Mouse (Mus musculus): ENCODE measurements at regions not wholly inside any gene's neighbourhood (a gene's known extent, or its start where the extent isn't known, plus 50 kb on each side); places are given as distances from the start of the nearest gene placed in this dataset.

GRCm38 (mm10) chr16:30172136-30172731, 95.1 kb downstream of the Cpn2 start:
- TF ChIP-seq POLR2A (IDR thresholded peaks at IDR 0.05; ENCODE audit: low read depth, low read length) (no peak), CTCF (IDR thresholded peaks at IDR 0.05; ENCODE audit: extremely low read depth, insufficient read depth, insufficient read length, insufficient replicate concordance) (no peak)
- no peak for DNase-seq (ENCODE audit: low read depth in 1 of 2, low spot score in 2 of 2)
- 54% methylated on average over 13 of the region's 13 CpGs for WGBS
- no peak overlapping the region for H3K27ac ChIP-seq (ENCODE audit: insufficient read depth, low read length)
- no peak overlapping the region for H3K4me3 ChIP-seq (ENCODE audit: extremely low read depth, insufficient read depth, insufficient read length)
- H3K4me1 ChIP-seq (ENCODE audit: control insufficient read depth, insufficient read depth, insufficient read length): peaks cover 17% of the 10 kb centered on the region; the same call in 1 of the 2 replicates
- H3K27me3 ChIP-seq (ENCODE audit: control insufficient read depth, insufficient read depth, low read length): no peaks in the 10 kb centered on the region
- H3K36me3 ChIP-seq (ENCODE audit: control insufficient read depth, insufficient read depth, low read length): no peaks in the 10 kb centered on the region

- H3K27ac ChIP-seq (ENCODE audit: insufficient read depth, low read length): no peak overlapping the region
- H3K4me3 ChIP-seq (ENCODE audit: extremely low read depth, insufficient read depth, insufficient read length): no peak overlapping the region
- peaks cover 17% of the 10 kb centered on the region; the same call in 1 of the 2 replicates for H3K4me1 ChIP-seq (ENCODE audit: control insufficient read depth, insufficient read depth, insufficient read length)
- no peaks in the 10 kb centered on the region for H3K27me3 ChIP-seq (ENCODE audit: control insufficient read depth, insufficient read depth, low read length)
- H3K36me3 ChIP-seq (ENCODE audit: control insufficient read depth, insufficient read depth, low read length): no peaks in the 10 kb centered on the region
- WGBS: 10% methylated on average over 9 of the region's 9 CpGs
- TF ChIP-seq POLR2A (IDR thresholded peaks at IDR 0.05; ENCODE audit: low read depth, low read length) (no peak), CTCF (IDR thresholded peaks at IDR 0.05; ENCODE audit: extremely low read depth, insufficient read depth, insufficient read length, insufficient replicate concordance) (no peak)
- DNase-seq (ENCODE audit: low read depth in 1 of 2, low spot score in 2 of 2): no peak
Observed at GRCm38 (mm10) chr16:30172798-30173202, 94.5 kb downstream of the Cpn2 start.

- Histone ChIP-seq H3K36me3 (ENCODE audit: control insufficient read depth, insufficient read depth, low read length) (no peaks in the 10 kb centered on the region), H3K27me3 (ENCODE audit: control insufficient read depth, insufficient read depth, low read length) (no peaks in the 10 kb centered on the region), H3K4me3 (ENCODE audit: extremely low read depth, insufficient read depth, insufficient read length) (no peak overlapping the region), H3K27ac (ENCODE audit: insufficient read depth, low read length) (no peak overlapping the region), H3K4me1 (ENCODE audit: control insufficient read depth, insufficient read depth, insufficient read length) (peaks cover 20% of the 10 kb centered on the region; the same call in 1 of the 2 replicates)
- TF ChIP-seq POLR2A (IDR thresholded peaks at IDR 0.05; ENCODE audit: low read depth, low read length) (no peak), CTCF (IDR thresholded peaks at IDR 0.05; ENCODE audit: extremely low read depth, insufficient read depth, insufficient read length, insufficient replicate concordance) (no peak)
- WGBS: 57% methylated on average over 8 of the region's 8 CpGs
- no peak for DNase-seq (ENCODE audit: low read depth in 1 of 2, low spot score in 2 of 2)
Observed at GRCm38 (mm10) chr16:30173953-30174874, 93.1 kb downstream of the Cpn2 start.

GRCm38 (mm10) chr16:30176306-30176705, 91.0 kb downstream of the Cpn2 start:
- no peak for TF ChIP-seq CTCF (IDR thresholded peaks at IDR 0.05; ENCODE audit: extremely low read depth, insufficient read depth, insufficient read length, insufficient replicate concordance)
- TF ChIP-seq POLR2A (IDR thresholded peaks at IDR 0.05; ENCODE audit: low read depth, low read length): no peak
- H3K4me1 ChIP-seq (ENCODE audit: control insufficient read depth, insufficient read depth, insufficient read length): peaks cover 34% of the 10 kb centered on the region; the same call in 1 of the 2 replicates
- H3K36me3 ChIP-seq (ENCODE audit: control insufficient read depth, insufficient read depth, low read length): no peaks in the 10 kb centered on the region
- no peak overlapping the region for H3K27ac ChIP-seq (ENCODE audit: insufficient read depth, low read length)
- 66% methylated on average over 5 of the region's 5 CpGs for WGBS
- H3K27me3 ChIP-seq (ENCODE audit: control insufficient read depth, insufficient read depth, low read length): no peaks in the 10 kb centered on the region
- H3K4me3 ChIP-seq (ENCODE audit: extremely low read depth, insufficient read depth, insufficient read length): no peak overlapping the region
- DNase-seq (ENCODE audit: low read depth in 1 of 2, low spot score in 2 of 2): no peak

- no peak overlapping the region for H3K27ac ChIP-seq (ENCODE audit: insufficient read depth, low read length)
- DNase-seq (ENCODE audit: low read depth in 1 of 2, low spot score in 2 of 2): no peak
- no peak overlapping the region for H3K4me3 ChIP-seq (ENCODE audit: extremely low read depth, insufficient read depth, insufficient read length)
- no peaks in the 10 kb centered on the region for H3K36me3 ChIP-seq (ENCODE audit: control insufficient read depth, insufficient read depth, low read length)
- no peak for TF ChIP-seq CTCF (IDR thresholded peaks at IDR 0.05; ENCODE audit: extremely low read depth, insufficient read depth, insufficient read length, insufficient replicate concordance)
- no peak for TF ChIP-seq POLR2A (IDR thresholded peaks at IDR 0.05; ENCODE audit: low read depth, low read length)
- no peaks in the 10 kb centered on the region for H3K27me3 ChIP-seq (ENCODE audit: control insufficient read depth, insufficient read depth, low read length)
- WGBS: 61% methylated on average over 7 of the region's 7 CpGs
- peaks cover 25% of the 10 kb centered on the region; the same call in 1 of the 2 replicates for H3K4me1 ChIP-seq (ENCODE audit: control insufficient read depth, insufficient read depth, insufficient read length)
Observed at GRCm38 (mm10) chr16:30177769-30178168, 89.5 kb downstream of the Cpn2 start.

- Histone ChIP-seq H3K4me3 (ENCODE audit: extremely low read depth, insufficient read depth, insufficient read length) (no peak overlapping the region), H3K4me1 (ENCODE audit: control insufficient read depth, insufficient read depth, insufficient read length) (peaks cover 22% of the 10 kb centered on the region; the same call in 1 of the 2 replicates), H3K36me3 (ENCODE audit: control insufficient read depth, insufficient read depth, low read length) (no peaks in the 10 kb centered on the region), H3K27ac (ENCODE audit: insufficient read depth, low read length) (no peak overlapping the region), H3K27me3 (ENCODE audit: control insufficient read depth, insufficient read depth, low read length) (no peaks in the 10 kb centered on the region)
- no peak for DNase-seq (ENCODE audit: low read depth in 1 of 2, low spot score in 2 of 2)
- TF ChIP-seq CTCF (IDR thresholded peaks at IDR 0.05; ENCODE audit: extremely low read depth, insufficient read depth, insufficient read length, insufficient replicate concordance): no peak
- 52% methylated on average over 6 of the region's 6 CpGs for WGBS
Observed at GRCm38 (mm10) chr16:30178596-30178995, 88.7 kb downstream of the Cpn2 start.
